Mouse (Mus musculus) limb, embryonic 15.5 days (tissue): Measurements from ENCODE around the gene Xrra1. TPM values are rescaled to one million over a fixed set of nuclear protein-coding genes. Genes with fewer than 3 reads are reported as not detected.

Experiments
- ATAC-seq: fragments of 200-750 bp; cut with Nextera tagmentation; 2 replicates; pipeline ENCODE4 v1.8.0; 2017; ENCODE audit warnings: low read depth, moderate TSS enrichment; ENCODE audit not compliant: insufficient number of reproducible peaks, low FRiP score, low TSS enrichment
- H3K27ac ChIP-seq: fragments of 300-500 bp; sonication (generic); 2 replicates; pipeline ENCODE4 v1.5.1; 2015; ENCODE audit warnings: moderate library complexity, mild to moderate bottlenecking, inconsistent platforms
- H3K27me3 ChIP-seq: fragments of 300-500 bp; sonication (generic); 2 replicates; pipeline ENCODE4 v1.6.1; 2015; ENCODE audit warnings: inconsistent platforms
- H3K36me3 ChIP-seq: fragments of 300-500 bp; sonication (generic); 2 replicates; pipeline ENCODE4 v1.6.1; 2015; ENCODE audit warnings: inconsistent platforms
- H3K4me1 ChIP-seq: fragments of 300-500 bp; sonication (generic); 2 replicates; pipeline ENCODE4 v1.6.1; 2015; ENCODE audit warnings: inconsistent platforms
- H3K4me2 ChIP-seq: fragments of 300-500 bp; sonication (generic); 2 replicates; pipeline ENCODE4 v1.6.1; 2015; ENCODE audit warnings: mild to moderate bottlenecking, inconsistent platforms
- H3K4me3 ChIP-seq: fragments of 300-500 bp; sonication (generic); 2 replicates; pipeline ENCODE4 v1.5.1; 2015; ENCODE audit warnings: mild to moderate bottlenecking, inconsistent platforms
- H3K9ac ChIP-seq: fragments of 300-500 bp; sonication (generic); 2 replicates; pipeline ENCODE4 v1.6.1; 2015; ENCODE audit warnings: inconsistent platforms
- H3K9me3 ChIP-seq: fragments of 300-500 bp; sonication (generic); 2 replicates; pipeline ENCODE4 v1.6.1; 2016; ENCODE audit warnings: inconsistent platforms
- WGBS: fragments of 180-500 bp; shearing (Covaris S2); methylation state at CpG from one replicate; pipeline ENCODE4 v1.1.7; 2015; 5-methylcytosine and 5-hydroxymethylcytosine counted together
- polyA plus RNA-seq: library from polyadenylated mRNA; unstranded; fragments of >200 nt; fragmentation: Nextera tagmentation; extraction: Ambion mirVana; gene quantifications from 2 replicates; pipeline ENCODE4 v1.2.1, GENCODE M21; 2015

Xrra1 gene
- polyA plus RNA-seq, 1 experiment from 2014 or later = 0.19 TPM

GRCm38 (mm10) chr7:99828083-99828570 lies 30.8 kb upstream of the Xrra1 start, which contains the start of gene Neu3:
Neu3 (minus strand) TSS chr7:99828417.
- Histone ChIP-seq H3K27ac (peak within 1 kb of the TSS; percentile 84), H3K4me2 (peak within 1 kb of the TSS; percentile 49), H3K4me3 (peak within 1 kb of the TSS; percentile 52), H3K36me3 (no peaks in the 10 kb centered on the region), H3K9me3 (no peaks in the 10 kb centered on the region), H3K9ac (peak within 1 kb of the TSS; percentile 35), H3K4me1 (0 out of 2 replicates have a peak, but pooled peaks cover 4% of the 10 kb centered on the region), H3K27me3 (no peaks in the 10 kb centered on the region)
- WGBS = under 1% methylated on average over 26 of the region's 26 CpGs
- peak; percentile 94 for ATAC-seq

- H3K9ac ChIP-seq = no peak overlapping the region
- 76% methylated on average over 5 of the region's 5 CpGs for WGBS
- no peak for ATAC-seq
- no peak overlapping the region for H3K4me2 ChIP-seq
- H3K27ac ChIP-seq = no peak overlapping the region
- no peaks in the 10 kb centered on the region for H3K27me3 ChIP-seq
- H3K9me3 ChIP-seq = no peaks in the 10 kb centered on the region
- peaks cover 14% of the 10 kb centered on the region for H3K4me1 ChIP-seq
- H3K36me3 ChIP-seq = 0 out of 2 replicates have a peak, but pooled peaks cover 7% of the 10 kb centered on the region
- no peak overlapping the region for H3K4me3 ChIP-seq
These were observed 25.6 kb upstream of the Xrra1 start for GRCm38 (mm10) chr7:99833115-99833845.

GRCm38 (mm10) chr7:99833846-99834222 lies 25.1 kb upstream of the Xrra1 start:
- H3K9me3 ChIP-seq = no peaks in the 10 kb centered on the region
- H3K36me3 ChIP-seq = peaks cover 11% of the 10 kb centered on the region
- ATAC-seq = no peak
- H3K4me2 ChIP-seq = no peak overlapping the region
- H3K27ac ChIP-seq = no peak overlapping the region
- H3K27me3 ChIP-seq = no peaks in the 10 kb centered on the region
- peaks cover 17% of the 10 kb centered on the region for H3K4me1 ChIP-seq
- H3K9ac ChIP-seq = no peak overlapping the region
- WGBS = 79% methylated on average over 2 of the region's 2 CpGs
- no peak overlapping the region for H3K4me3 ChIP-seq

- H3K4me2 ChIP-seq = no peak overlapping the region
- H3K27ac ChIP-seq = no peak overlapping the region
- H3K4me1 ChIP-seq = peaks cover 17% of the 10 kb centered on the region
- no peaks in the 10 kb centered on the region for H3K27me3 ChIP-seq
- WGBS = 89% methylated on average over 5 of the region's 5 CpGs
- no peaks in the 10 kb centered on the region for H3K9me3 ChIP-seq
- no peak overlapping the region for H3K4me3 ChIP-seq
- H3K36me3 ChIP-seq = peaks cover 16% of the 10 kb centered on the region
- no peak overlapping the region for H3K9ac ChIP-seq
- no peak for ATAC-seq
These were observed 24.5 kb upstream of the Xrra1 start for GRCm38 (mm10) chr7:99834314-99834853.

GRCm38 (mm10) chr7:99836781-99837180 lies 22.1 kb upstream of the Xrra1 start:
- H3K4me2 ChIP-seq = no peak overlapping the region
- H3K36me3 ChIP-seq = peaks cover 32% of the 10 kb centered on the region
- no peaks in the 10 kb centered on the region for H3K9me3 ChIP-seq
- no peaks in the 10 kb centered on the region for H3K27me3 ChIP-seq
- no peak overlapping the region for H3K4me3 ChIP-seq
- peaks cover 17% of the 10 kb centered on the region for H3K4me1 ChIP-seq
- H3K9ac ChIP-seq = no peak overlapping the region
- no peak overlapping the region; the same call in 1 of the 2 replicates for H3K27ac ChIP-seq
- peak; percentile 75 for ATAC-seq
- WGBS = 34% methylated on average over 4 of the region's 4 CpGs

GRCm38 (mm10) chr7:99837358-99838071 lies 21.4 kb upstream of the Xrra1 start:
- Histone ChIP-seq H3K27ac (peak overlapping the region; percentile 22), H3K4me1 (peaks cover 17% of the 10 kb centered on the region), H3K9ac (no peak overlapping the region), H3K27me3 (no peaks in the 10 kb centered on the region), H3K4me3 (no peak overlapping the region), H3K9me3 (no peaks in the 10 kb centered on the region), H3K36me3 (peaks cover 40% of the 10 kb centered on the region), H3K4me2 (no peak overlapping the region)
- ATAC-seq = peak; percentile 52; the same call in 1 of the 2 replicates
- 67% methylated on average over 6 of the region's 6 CpGs for WGBS

GRCm38 (mm10) chr7:99838241-99838640 lies 20.7 kb upstream of the Xrra1 start:
- H3K36me3 ChIP-seq = peaks cover 47% of the 10 kb centered on the region
- no peak for ATAC-seq

GRCm38 (mm10) chr7:99845533-99846236 lies 13.2 kb upstream of the Xrra1 start:
- peaks cover 72% of the 10 kb centered on the region for H3K36me3 ChIP-seq
- no peaks in the 10 kb centered on the region for H3K27me3 ChIP-seq
- H3K4me3 ChIP-seq = no peak overlapping the region
- H3K4me1 ChIP-seq = no peaks in the 10 kb centered on the region
- WGBS = 94% methylated on average over 8 of the region's 8 CpGs
- no peak overlapping the region for H3K27ac ChIP-seq
- no peak overlapping the region for H3K9ac ChIP-seq
- no peaks in the 10 kb centered on the region for H3K9me3 ChIP-seq
- no peak overlapping the region for H3K4me2 ChIP-seq
- no peak for ATAC-seq

More at GRCm38 (mm10) chr7:99838241-99838640, 20.7 kb upstream of the Xrra1 start:
- WGBS = 63% methylated on average over 3 of the region's 3 CpGs
- no peak overlapping the region for H3K4me3 ChIP-seq
- H3K9ac ChIP-seq = no peak overlapping the region
- H3K27me3 ChIP-seq = no peaks in the 10 kb centered on the region
- H3K4me1 ChIP-seq = peaks cover 17% of the 10 kb centered on the region
- H3K4me2 ChIP-seq = no peak overlapping the region
- no peaks in the 10 kb centered on the region for H3K9me3 ChIP-seq
- peak overlapping the region; percentile 22; the same call in 1 of the 2 replicates for H3K27ac ChIP-seq

- Histone ChIP-seq H3K4me3 (no peak overlapping the region), H3K27me3 (no peaks in the 10 kb centered on the region), H3K4me1 (no peaks in the 10 kb centered on the region), H3K36me3 (peaks cover 45% of the 10 kb centered on the region), H3K4me2 (no peak overlapping the region), H3K27ac (no peak overlapping the region), H3K9ac (no peak overlapping the region), H3K9me3 (no peaks in the 10 kb centered on the region)
- 95% methylated on average over 5 of the region's 5 CpGs for WGBS
- no peak for ATAC-seq
These were observed 8.4 kb upstream of the Xrra1 start for GRCm38 (mm10) chr7:99850534-99850933.

GRCm38 (mm10) chr7:99851121-99851520 lies 7.8 kb upstream of the Xrra1 start:
- Histone ChIP-seq H3K27me3 (no peaks in the 10 kb centered on the region), H3K9me3 (no peaks in the 10 kb centered on the region), H3K4me1 (no peaks in the 10 kb centered on the region), H3K27ac (no peak overlapping the region), H3K4me3 (no peak overlapping the region), H3K4me2 (no peak overlapping the region), H3K9ac (no peak overlapping the region), H3K36me3 (peaks cover 42% of the 10 kb centered on the region)
- 92% methylated on average over 1 of the region's 1 CpGs for WGBS
- ATAC-seq = no peak

- Histone ChIP-seq H3K9me3 (no peaks in the 10 kb centered on the region), H3K9ac (no peak overlapping the region), H3K36me3 (peaks cover 37% of the 10 kb centered on the region), H3K4me2 (no peak overlapping the region), H3K27ac (no peak overlapping the region), H3K4me3 (no peak overlapping the region), H3K4me1 (peaks cover 4% of the 10 kb centered on the region; the same call in 1 of the 2 replicates), H3K27me3 (no peaks in the 10 kb centered on the region)
- 82% methylated on average over 6 of the region's 6 CpGs for WGBS
- no peak for ATAC-seq
These were observed 7.3 kb upstream of the Xrra1 start for GRCm38 (mm10) chr7:99851618-99852017.
